Mouse (Mus musculus): Measurements from ENCODE around the gene Cdk19.

Gene Cdk19

DNA sequence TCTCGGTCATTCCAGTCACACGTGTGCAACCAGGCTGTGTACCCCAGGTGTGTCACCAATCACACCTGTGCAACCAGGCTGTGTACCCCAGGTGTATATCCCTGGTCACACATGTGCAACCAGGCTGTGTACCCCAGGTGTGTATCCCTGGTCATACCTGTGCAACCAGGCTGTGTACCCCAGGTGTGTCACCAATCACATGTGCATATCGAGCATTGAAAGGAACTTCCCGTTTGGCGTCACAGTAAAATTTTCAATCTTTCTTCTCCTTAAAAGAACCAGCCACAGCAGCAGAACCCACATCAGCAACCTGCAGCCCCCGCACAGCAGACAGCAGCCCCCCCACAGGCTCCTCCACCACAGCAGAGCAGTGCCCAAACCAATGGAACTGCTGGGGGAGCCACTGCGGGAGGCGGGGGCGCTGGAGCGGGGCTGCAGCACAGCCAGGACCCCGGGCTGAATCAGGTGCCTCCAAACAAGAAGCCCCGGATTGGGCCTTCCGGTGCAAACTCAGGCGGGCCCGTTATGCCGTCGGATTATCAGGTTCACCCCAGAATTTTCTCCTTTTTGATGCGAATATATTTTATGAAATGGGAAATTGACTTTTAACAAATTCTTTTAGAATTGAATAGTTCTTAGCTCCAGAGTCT lies 138.2 kb downstream of the Cdk19 start:
- POLR2A ChIA-PET: interaction anchor here in 1 of 4 experiments (1.6 to 4.5 kb wide), 2 partner anchors 15 to 23 kb away, joined by 3 to 14 read pairs; no protein-coding TSS in a partner anchor

DNA sequence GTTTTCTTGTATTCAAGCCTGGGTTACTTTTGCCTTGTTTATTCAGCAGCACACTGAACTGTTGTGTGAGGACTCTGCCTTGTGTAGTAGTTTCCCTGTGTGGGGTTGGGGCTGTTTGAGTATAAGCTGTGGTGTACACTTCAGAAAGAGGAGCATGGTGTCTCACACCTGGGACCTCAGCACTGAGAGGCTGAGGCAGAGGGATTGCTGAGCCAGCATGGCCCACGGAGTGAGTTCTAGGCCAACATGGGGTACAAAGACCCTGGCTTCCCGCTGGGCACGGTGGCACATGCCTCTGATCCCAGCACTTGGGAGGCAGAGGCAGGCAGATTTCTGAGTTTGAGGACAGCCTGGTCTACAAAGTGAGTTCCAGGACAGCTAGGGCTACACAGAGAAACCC lies 139.3 kb downstream of the Cdk19 start:
- ChIA-PET POLR2A (interaction anchor here in 1 of 4 experiments (4.5 kb wide), 1 partner anchor 16 kb away, joined by 14 read pairs; no protein-coding TSS in a partner anchor), CTCF (no interaction called here)

More for the DNA sequence above, 138.2 kb downstream of the Cdk19 start:
- CTCF ChIA-PET: no interaction called here

GRCm38 (mm10) chr10:40479216-40479615 lies 139.9 kb downstream of the Cdk19 start:
- ChIA-PET POLR2A (interaction anchor here in 2 of 4 experiments (0.7 to 4.5 kb wide), 2 partner anchors 17 to 177 kb away, joined by 3 to 14 read pairs; partner anchors contain the start of gene Amd1 (in 1 of the 2)), CTCF (no interaction called here)

DNA sequence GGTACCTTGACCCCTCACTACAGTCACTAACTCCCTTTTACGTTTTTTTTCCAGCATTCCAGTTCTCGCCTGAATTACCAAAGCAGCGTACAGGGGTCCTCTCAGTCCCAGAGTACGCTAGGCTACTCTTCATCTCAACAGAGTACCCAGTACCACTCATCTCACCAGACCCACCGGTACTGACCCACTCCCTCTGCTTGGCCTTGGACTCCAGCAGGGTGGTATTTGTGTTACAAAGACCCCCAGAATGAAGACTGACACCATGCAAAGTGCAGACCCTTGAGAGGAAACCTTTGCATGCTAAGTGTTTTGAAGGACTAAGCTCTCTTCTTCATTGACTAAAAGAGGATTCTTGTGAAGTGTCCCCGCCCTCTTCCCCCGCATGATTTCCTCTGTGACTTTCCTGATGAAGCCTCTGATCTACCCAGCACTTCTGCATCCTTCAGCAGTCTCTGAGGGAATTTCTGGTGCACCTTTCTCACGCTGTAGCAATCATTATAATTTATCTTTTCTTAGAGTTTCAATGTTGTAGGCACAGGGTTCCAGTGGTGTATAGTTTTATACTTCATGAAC lies 140.3 kb downstream of the Cdk19 start:
- ChIA-PET POLR2A (interaction anchor here in 2 of 4 experiments (0.7 to 3.8 kb wide), 4 partner anchors 13 to 179 kb away, joined by 3 to 10 read pairs (median 4); partner anchors contain the start of gene Amd1 (in 1 of the 2)), CTCF (no interaction called here)

- CTCF ChIA-PET: interaction anchor here in 1 of 4 experiments (0.6 kb wide), 1 partner anchor 57 kb away, joined by 4 read pairs; no protein-coding TSS in a partner anchor
Observed at GRCm38 (mm10) chr10:40481534-40481933, 142.2 kb downstream of the Cdk19 start.

DNA sequence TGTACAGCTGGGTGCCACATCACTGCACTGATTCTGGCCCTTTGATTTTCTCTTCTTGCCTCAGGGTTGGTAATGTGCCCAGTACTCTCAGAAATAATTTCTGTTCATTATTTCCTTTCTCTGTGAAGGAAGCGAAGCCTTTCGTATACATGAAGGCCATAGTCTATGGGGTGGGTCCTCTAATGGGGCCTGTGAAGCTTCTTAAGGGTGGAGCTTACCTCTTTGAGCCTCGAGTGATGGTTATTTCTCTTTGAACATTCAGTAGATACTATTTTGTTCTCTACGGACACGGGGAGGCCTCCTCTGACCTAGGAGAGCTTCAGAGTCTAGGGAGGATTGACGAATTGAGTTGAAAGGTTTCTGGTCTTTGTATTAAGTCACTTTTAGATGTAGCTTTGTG lies 142.9 kb downstream of the Cdk19 start:
- CTCF ChIA-PET: interaction anchor here in 1 of 4 experiments (0.6 kb wide), 1 partner anchor 58 kb away, joined by 4 read pairs; no protein-coding TSS in a partner anchor
- POLR2A ChIA-PET: interaction anchor here in 2 of 4 experiments (0.8 to 3.8 kb wide), 9 partner anchors 10 to 224 kb away, joined by 3 to 10 read pairs (median 3); partner anchors contain the start of gene Gtf3c6 (in 2 of the 2)

More at GRCm38 (mm10) chr10:40481534-40481933, 142.2 kb downstream of the Cdk19 start:
- POLR2A ChIA-PET: interaction anchor here in 2 of 4 experiments (0.5 to 3.8 kb wide), 6 partner anchors 9 to 712 kb away, joined by 3 to 10 read pairs (median 4); partner anchors contain the start of gene Gtf3c6 (in 1 of the 2)

DNA sequence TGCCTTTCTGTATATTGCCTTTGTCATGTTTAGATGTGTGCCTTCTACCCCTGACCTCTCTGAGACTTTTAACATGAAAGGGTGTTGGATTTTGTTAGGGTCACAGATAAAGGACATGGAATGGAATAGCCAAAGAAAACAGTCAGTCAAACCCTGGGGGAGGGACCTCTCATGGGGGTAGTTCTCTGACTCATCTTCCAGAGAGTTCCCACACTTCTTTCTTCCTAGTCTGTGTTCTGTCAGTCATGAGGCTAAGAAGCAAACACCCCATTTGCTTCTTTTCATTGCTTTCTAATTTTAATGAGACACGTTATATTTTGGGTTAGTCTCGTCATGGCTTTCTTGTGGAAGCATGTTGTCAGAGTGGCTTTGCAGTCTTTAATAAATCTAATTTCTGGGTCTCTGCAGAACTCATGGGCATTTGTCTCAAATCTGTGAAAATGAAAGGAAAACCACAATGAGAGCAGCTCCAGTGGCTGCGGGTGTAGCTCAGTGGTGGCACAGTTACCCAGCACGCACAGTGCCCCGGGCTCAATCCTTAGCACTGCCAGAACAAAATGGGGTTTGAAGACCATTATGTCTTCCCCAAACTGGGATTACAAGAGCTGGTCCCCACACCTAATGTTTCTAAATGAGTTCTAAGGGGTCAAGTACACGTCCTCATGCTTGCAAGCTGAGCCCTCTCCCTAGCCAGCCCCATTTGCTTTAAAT lies 149.9 kb downstream of the Cdk19 start:
- ChIA-PET POLR2A (interaction anchor here in 2 of 4 experiments (0.9 to 1.4 kb wide), 2 partner anchors 11 kb away, joined by 3 to 4 read pairs; no protein-coding TSS in a partner anchor), CTCF (interaction anchor here in 1 of 4 experiments (0.5 kb wide), 1 partner anchor 216 kb away, joined by 3 read pairs; no protein-coding TSS in a partner anchor)

DNA sequence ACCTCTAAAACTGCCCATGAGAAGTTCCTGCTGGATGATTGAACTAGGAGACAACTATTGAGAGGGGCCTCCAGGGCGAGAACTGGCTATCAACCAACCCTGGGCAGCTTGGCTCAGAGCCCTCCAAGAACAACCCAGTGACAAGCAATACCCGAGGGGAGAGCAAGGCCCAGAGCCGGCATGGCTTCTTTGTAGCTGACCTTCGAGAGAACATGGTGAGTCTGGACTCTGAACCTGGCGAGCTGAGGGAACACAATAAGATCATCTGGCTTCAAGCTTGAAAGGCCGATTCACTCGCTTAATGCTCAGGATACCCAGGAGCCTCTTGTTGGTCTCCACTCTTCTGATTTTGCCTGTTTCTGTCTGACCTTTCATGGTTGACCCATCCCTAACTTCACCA lies 151.8 kb downstream of the Cdk19 start:
- CTCF ChIA-PET: no interaction called here
- POLR2A ChIA-PET: interaction anchor here in 2 of 4 experiments (0.9 to 2.5 kb wide), 3 partner anchors 9 to 190 kb away, joined by 3 to 10 read pairs (median 3); no protein-coding TSS in a partner anchor

DNA sequence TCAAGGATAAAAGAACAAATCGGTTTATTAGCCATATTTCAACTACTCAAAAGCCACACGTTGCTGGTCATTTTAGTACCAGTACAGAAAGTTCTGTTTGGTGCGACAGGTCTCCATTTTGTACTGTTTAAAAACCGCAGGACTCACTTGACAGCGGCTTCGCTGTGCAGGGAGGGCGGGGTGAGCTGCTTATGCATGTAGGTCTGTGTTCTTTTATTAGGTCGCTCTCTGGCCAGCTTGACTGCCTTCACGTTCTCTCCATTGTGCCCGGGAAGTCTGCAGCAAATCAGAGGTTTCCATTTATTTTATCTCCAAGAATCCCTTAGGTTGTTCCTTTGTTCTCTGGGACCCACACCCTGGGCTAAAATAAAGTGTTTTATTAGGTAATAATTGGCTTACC lies 152.4 kb downstream of the Cdk19 start:
- POLR2A ChIA-PET: interaction anchor here in 2 of 4 experiments (0.9 to 2.5 kb wide), 3 partner anchors 8 to 191 kb away, joined by 3 to 10 read pairs (median 3); no protein-coding TSS in a partner anchor
- CTCF ChIA-PET: no interaction called here

DNA sequence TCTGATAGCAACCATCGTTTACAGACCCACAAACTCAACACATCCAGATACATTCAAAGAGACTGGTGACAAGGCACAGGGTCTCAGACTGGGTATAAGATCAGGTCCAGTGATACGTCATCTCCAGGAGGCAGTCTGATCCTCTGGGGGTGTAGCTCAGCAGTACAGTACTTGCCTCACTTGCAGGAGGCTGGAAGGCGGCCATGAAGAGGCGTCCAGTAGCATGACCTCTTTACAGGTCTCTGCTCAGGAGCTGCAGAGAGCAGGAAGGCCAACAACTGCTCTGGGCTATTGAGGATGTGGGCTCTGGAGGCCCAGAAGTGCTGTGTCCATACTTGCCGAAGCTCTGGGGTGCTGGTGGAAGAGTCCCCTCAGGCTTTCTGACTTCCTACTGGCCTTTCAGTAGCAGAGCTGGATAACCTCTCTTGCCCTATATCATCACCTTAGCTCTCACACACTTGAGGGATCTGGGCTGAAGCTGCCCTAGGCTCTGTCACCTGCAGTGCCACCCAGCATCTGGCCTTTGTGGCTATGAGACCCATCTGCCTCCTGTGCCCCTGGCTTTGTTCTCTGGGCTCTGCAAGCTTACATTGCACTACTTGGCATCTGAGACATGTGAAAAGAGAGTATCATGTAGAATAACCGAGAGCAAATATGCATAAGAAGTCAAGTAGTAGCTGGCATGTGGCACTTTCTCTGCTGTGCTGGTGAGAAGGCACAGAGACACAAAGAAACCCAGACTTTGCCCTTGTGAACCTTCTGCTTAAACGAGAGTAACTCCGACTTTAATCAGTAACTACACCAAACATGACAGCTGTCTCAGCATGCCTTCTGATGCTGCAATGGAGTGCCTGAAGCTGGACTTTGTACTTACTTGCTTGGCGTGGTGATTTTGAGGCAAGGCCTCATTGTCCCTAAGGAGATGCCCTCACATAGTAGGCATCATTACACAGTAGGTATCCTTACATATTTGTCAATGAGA lies 155.1 kb downstream of the Cdk19 start:
- CTCF ChIA-PET: interaction anchor here in 1 of 4 experiments (0.6 kb wide), 1 partner anchor 22 kb away, joined by 3 read pairs; no protein-coding TSS in a partner anchor
- POLR2A ChIA-PET: interaction anchor here in 3 of 4 experiments (0.6 to 1.3 kb wide), 7 partner anchors 23 to 601 kb away, joined by 3 to 7 read pairs (median 3); no protein-coding TSS in a partner anchor

- ChIA-PET POLR2A (interaction anchor here in 2 of 4 experiments (0.6 to 1.1 kb wide), 2 partner anchors 239 kb away, joined by 3 to 6 read pairs; no protein-coding TSS in a partner anchor), CTCF (no interaction called here)
Observed at GRCm38 (mm10) chr10:40497301-40498041, 158.1 kb downstream of the Cdk19 start.

DNA sequence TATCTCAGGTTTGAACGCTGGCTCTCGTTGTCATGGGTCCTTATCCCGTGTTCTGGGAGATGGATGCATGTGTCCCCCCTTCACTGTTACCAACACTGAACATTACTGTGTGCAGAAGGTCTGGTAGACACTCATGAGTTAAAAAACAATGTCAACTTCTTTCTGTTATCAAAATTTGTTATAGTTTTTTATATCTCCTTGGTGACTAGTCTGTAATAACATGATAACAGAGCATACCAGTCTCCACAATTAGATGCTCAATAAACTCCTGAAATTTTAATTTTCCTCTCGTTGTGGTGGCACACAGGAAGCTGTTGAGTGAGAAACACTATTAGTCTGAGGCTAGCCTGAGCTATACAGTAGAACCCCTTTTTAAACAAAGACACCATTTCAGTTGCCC lies 159.1 kb downstream of the Cdk19 start:
- POLR2A ChIA-PET: interaction anchor here in 2 of 4 experiments (1.7 to 3.6 kb wide), 3 partner anchors 150 to 240 kb away, joined by 8 to 21 read pairs (median 10); partner anchors contain the start of gene Gtf3c6 (in 1 of the 2)

GRCm38 (mm10) chr10:40499314-40500252 lies 160.2 kb downstream of the Cdk19 start:
- POLR2A ChIA-PET: interaction anchor here in 3 of 4 experiments (0.5 to 3.6 kb wide), 27 partner anchors 8 to 1020 kb away, joined by 3 to 21 read pairs (median 4); partner anchors contain the start of genes Amd1 (in 2 of the 3), Gtf3c6 (in 2 of the 3) and Cd164 (in 1 of the 3)

More for the DNA sequence above, 159.1 kb downstream of the Cdk19 start:
- CTCF ChIA-PET: no interaction called here

GRCm38 (mm10) chr10:40500723-40501245 lies 161.4 kb downstream of the Cdk19 start:
- POLR2A ChIA-PET: interaction anchor here in 3 of 4 experiments (0.6 to 3.6 kb wide), 21 partner anchors 10 to 395 kb away, joined by 3 to 21 read pairs (median 5); partner anchors contain the start of genes Amd1 (in 2 of the 3) and Gtf3c6 (in 2 of the 3)
- CTCF ChIA-PET: interaction anchor here in 3 of 4 experiments (0.6 to 2.1 kb wide), 3 partner anchors 21 to 98 kb away, joined by 3 to 12 read pairs (median 5); no protein-coding TSS in a partner anchor

More at GRCm38 (mm10) chr10:40499314-40500252, 160.2 kb downstream of the Cdk19 start:
- CTCF ChIA-PET: interaction anchor here in 1 of 4 experiments (2.1 kb wide), 1 partner anchor 22 kb away, joined by 5 read pairs; no protein-coding TSS in a partner anchor

DNA sequence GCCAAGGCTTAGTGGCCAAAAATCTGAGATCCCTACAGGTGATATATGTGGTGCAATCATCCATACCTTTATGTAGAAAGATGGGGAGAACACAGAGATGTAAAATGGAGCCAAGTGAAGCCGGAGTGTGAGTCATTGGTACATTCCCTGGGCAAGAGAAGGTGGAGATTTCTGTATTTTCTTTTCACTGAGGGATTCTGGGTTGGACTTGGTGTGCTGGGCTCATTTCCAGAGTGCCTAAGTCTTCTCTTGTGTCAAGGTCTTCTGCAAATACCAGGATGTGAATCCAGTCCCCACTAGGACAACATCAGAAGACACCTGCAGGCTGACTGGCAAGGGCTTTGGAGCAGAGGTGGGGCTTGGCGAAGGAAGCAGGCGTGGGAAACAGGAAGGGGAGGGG lies 163.4 kb downstream of the Cdk19 start:
- POLR2A ChIA-PET: interaction anchor here in 1 of 4 experiments (0.6 kb wide), 1 partner anchor 363 kb away, joined by 3 read pairs; no protein-coding TSS in a partner anchor

More for the DNA sequence above, 163.4 kb downstream of the Cdk19 start:
- CTCF ChIA-PET: no interaction called here
